Mouse (Mus musculus): ENCODE measurements around the gene Syn2. TPM values are rescaled to one million over a fixed set of nuclear protein-coding genes. Genes with fewer than 3 reads are reported as not detected.

Gene Syn2
- polyA plus RNA-seq, 1 experiment from 2014 or later: 5.7 TPM

DNA sequence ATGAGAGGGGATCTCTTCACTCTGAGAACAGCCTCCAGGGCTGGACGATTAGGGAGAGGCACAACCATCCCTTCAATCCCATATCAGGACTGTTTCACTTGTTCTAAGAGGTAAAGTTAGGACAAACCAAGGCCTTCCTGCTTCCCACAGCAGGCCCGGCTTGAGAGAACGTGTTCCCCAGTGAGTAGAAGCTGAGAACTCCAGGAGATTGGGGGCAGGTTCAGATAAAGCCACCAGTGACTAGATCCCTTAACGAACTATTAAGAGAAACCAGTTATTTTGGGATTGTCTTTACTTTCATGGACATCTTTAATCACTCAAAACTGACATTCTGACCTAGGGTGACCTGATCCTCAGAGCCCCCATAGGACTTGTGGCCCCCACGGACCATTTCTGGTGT lies 134.9 kb downstream of the Syn2 start:
- no peaks in the 10 kb centered on the region for H3K9me3 ChIP-seq (ENCODE audit: control insufficient read depth, low read length)
- WGBS: 73% methylated on average over 5 of the region's 5 CpGs
- ATAC-seq (ENCODE audit: low read depth) (no peak), DNase-seq (ENCODE audit: low spot score) (no peak)
- no peak overlapping the region for H3K4me2 ChIP-seq (ENCODE audit: low read depth, low read length)
- H3K27me3 ChIP-seq (replicated peaks; ENCODE audit: control insufficient read depth, insufficient read depth, low read length): no peaks in the 10 kb centered on the region
- peaks cover 3% of the 10 kb centered on the region; the same call in 1 of the 2 replicates for H3K4me1 ChIP-seq (ENCODE audit: control insufficient read depth, insufficient read depth, low read length)
- H3K9ac ChIP-seq (ENCODE audit: low read depth, low read length): no peak overlapping the region
- H3K36me3 ChIP-seq (ENCODE audit: control insufficient read depth, insufficient read depth, low read length): no peaks in the 10 kb centered on the region
- no peak overlapping the region for H3K27ac ChIP-seq (replicated peaks; ENCODE audit: low read depth, low read length)
- H3K4me3 ChIP-seq (ENCODE audit: low read depth, low read length): no peak overlapping the region

DNA sequence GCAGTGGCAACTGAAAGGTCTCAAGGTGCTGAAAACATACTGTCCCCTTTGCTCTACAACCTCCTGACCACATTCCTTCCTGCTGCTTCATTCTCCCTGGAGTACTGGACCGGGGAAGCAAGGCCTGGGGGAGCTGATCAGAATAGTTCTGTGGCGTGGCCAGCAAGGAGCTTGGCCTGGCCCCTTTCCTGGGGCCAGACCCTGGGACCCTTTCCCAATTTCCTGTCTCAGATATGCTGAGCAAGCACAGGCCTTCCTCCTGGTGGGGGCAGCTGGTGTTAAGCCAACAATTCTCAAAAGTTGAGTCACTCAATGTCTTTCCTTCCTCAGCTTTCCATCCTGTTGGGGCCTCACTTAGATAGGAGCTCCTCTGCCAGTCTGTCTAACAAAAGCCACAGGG lies 135.4 kb downstream of the Syn2 start:
- Histone ChIP-seq H3K4me3 (ENCODE audit: low read depth, low read length) (no peak overlapping the region), H3K27ac (replicated peaks; ENCODE audit: low read depth, low read length) (no peak overlapping the region), H3K9ac (ENCODE audit: low read depth, low read length) (no peak overlapping the region), H3K27me3 (replicated peaks; ENCODE audit: control insufficient read depth, insufficient read depth, low read length) (no peaks in the 10 kb centered on the region), H3K9me3 (ENCODE audit: control insufficient read depth, low read length) (no peaks in the 10 kb centered on the region), H3K4me1 (ENCODE audit: control insufficient read depth, insufficient read depth, low read length) (peaks cover 3% of the 10 kb centered on the region; the same call in 1 of the 2 replicates), H3K36me3 (ENCODE audit: control insufficient read depth, insufficient read depth, low read length) (no peaks in the 10 kb centered on the region), H3K4me2 (ENCODE audit: low read depth, low read length) (no peak overlapping the region)
- 43% methylated on average over 2 of the region's 2 CpGs for WGBS
- DNase-seq (ENCODE audit: low spot score): no peak
- ATAC-seq (ENCODE audit: low read depth): no peak

DNA sequence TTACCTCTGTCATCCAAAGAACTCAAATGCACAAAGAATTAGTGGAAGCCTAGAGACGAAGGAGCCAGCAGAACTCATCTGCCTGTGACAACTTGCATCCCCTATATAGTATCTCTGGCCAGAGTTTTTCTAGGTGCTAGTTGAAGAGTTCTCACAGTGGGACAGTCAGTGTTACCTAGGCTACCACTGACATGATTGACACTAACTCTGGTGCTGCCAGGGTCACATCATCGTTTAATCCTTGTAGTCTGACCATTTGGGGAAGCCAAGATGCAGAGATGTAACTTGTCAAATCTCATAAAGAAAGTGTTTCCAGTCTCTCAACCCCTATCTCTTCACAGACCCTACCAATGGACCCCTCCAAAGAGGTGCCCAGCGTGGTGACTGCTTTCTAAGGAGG lies 136.6 kb downstream of the Syn2 start:
- Histone ChIP-seq H3K27me3 (replicated peaks; ENCODE audit: control insufficient read depth, insufficient read depth, low read length) (no peaks in the 10 kb centered on the region), H3K4me2 (ENCODE audit: low read depth, low read length) (no peak overlapping the region), H3K27ac (replicated peaks; ENCODE audit: low read depth, low read length) (no peak overlapping the region), H3K9ac (ENCODE audit: low read depth, low read length) (no peak overlapping the region), H3K9me3 (ENCODE audit: control insufficient read depth, low read length) (no peaks in the 10 kb centered on the region), H3K36me3 (ENCODE audit: control insufficient read depth, insufficient read depth, low read length) (no peaks in the 10 kb centered on the region), H3K4me3 (ENCODE audit: low read depth, low read length) (no peak overlapping the region), H3K4me1 (ENCODE audit: control insufficient read depth, insufficient read depth, low read length) (peaks cover 3% of the 10 kb centered on the region; the same call in 1 of the 2 replicates)
- WGBS: 59% methylated on average over 3 of the region's 3 CpGs
- DNase-seq (ENCODE audit: low spot score): no peak
- ATAC-seq (ENCODE audit: low read depth): no peak

DNA sequence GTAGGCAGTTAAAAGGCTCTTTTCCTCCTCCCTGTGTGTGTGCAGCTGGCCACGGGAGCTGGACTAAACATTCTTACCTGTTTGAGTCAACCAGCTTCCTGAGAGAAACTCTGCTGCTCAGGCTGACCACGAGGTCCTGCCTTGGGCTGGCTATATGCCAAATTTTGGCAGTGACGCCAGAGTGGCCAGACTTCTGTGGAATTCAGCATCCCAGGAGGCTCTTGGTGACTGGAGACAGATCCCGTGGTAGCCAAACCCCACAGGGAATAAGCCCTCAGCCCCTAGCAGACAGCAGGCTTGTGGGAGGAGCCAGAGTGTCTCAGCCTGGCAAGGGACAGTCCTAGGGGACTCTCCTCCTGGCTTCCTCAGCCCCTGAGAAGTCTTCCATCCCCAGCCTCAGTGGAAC lies 137.2 kb downstream of the Syn2 start:
- Histone ChIP-seq H3K36me3 (ENCODE audit: control insufficient read depth, insufficient read depth, low read length) (no peaks in the 10 kb centered on the region), H3K4me2 (ENCODE audit: low read depth, low read length) (no peak overlapping the region), H3K9ac (ENCODE audit: low read depth, low read length) (no peak overlapping the region), H3K4me1 (ENCODE audit: control insufficient read depth, insufficient read depth, low read length) (peaks cover 3% of the 10 kb centered on the region; the same call in 1 of the 2 replicates), H3K27me3 (replicated peaks; ENCODE audit: control insufficient read depth, insufficient read depth, low read length) (no peaks in the 10 kb centered on the region), H3K4me3 (ENCODE audit: low read depth, low read length) (no peak overlapping the region), H3K9me3 (ENCODE audit: control insufficient read depth, low read length) (no peaks in the 10 kb centered on the region), H3K27ac (replicated peaks; ENCODE audit: low read depth, low read length) (no peak overlapping the region)
- ATAC-seq (ENCODE audit: low read depth): peak; percentile 45; the same call in 1 of the 2 replicates
- WGBS: 5% methylated on average over 4 of the region's 4 CpGs
- peak; percentile 59 for DNase-seq (ENCODE audit: low spot score)

DNA sequence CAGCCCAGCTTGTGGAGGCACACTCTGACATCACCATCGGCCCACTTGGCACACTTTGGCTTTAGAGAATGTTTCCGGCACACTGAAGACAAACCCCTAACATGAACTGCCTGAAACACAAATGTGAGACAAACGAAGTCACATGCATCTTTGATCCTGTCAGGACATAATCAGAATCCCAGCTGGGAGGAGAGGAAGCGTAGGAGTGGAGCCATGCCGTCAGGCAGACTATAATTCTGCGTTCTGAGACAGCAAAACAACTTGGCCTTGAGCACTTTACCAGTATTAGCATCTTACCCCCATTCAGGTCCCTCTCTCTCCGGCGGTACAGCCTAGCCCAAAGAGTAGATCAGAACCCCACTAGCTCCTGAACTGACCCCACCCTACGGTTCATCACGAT lies 138.6 kb downstream of the Syn2 start:
- Histone ChIP-seq H3K9ac (ENCODE audit: low read depth, low read length) (no peak overlapping the region), H3K4me3 (ENCODE audit: low read depth, low read length) (no peak overlapping the region), H3K4me2 (ENCODE audit: low read depth, low read length) (no peak overlapping the region), H3K27ac (replicated peaks; ENCODE audit: low read depth, low read length) (no peak overlapping the region), H3K4me1 (ENCODE audit: control insufficient read depth, insufficient read depth, low read length) (peaks cover 3% of the 10 kb centered on the region; the same call in 1 of the 2 replicates), H3K36me3 (ENCODE audit: control insufficient read depth, insufficient read depth, low read length) (no peaks in the 10 kb centered on the region), H3K9me3 (ENCODE audit: control insufficient read depth, low read length) (no peaks in the 10 kb centered on the region), H3K27me3 (replicated peaks; ENCODE audit: control insufficient read depth, insufficient read depth, low read length) (no peaks in the 10 kb centered on the region)
- ATAC-seq (ENCODE audit: low read depth) (no peak), DNase-seq (ENCODE audit: low spot score) (no peak)
- WGBS: 87% methylated on average over 10 of the region's 10 CpGs

DNA sequence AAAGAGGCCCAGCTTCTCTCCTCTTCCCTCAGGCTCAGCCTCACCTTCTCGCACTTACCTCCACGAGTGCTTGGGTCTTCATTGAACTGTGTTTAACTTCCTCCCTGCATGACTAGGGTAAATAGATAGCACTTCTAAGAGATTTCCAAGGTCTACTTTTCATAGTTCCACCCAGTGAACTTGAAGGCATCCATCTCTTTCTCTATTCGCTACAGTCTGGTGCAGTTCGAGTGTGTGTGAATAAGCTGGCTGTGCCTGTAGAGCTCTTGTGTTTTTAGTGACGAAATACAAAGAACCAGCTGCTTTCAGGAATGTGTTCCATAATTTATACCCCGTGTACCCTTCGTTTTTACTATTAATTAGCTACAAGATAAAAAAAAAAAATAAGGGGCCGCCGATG lies 140.0 kb downstream of the Syn2 start:
- Histone ChIP-seq H3K9ac (ENCODE audit: low read depth, low read length) (no peak overlapping the region), H3K27me3 (replicated peaks; ENCODE audit: control insufficient read depth, insufficient read depth, low read length) (no peaks in the 10 kb centered on the region), H3K9me3 (ENCODE audit: control insufficient read depth, low read length) (no peaks in the 10 kb centered on the region), H3K4me2 (ENCODE audit: low read depth, low read length) (no peak overlapping the region), H3K36me3 (ENCODE audit: control insufficient read depth, insufficient read depth, low read length) (no peaks in the 10 kb centered on the region), H3K27ac (replicated peaks; ENCODE audit: low read depth, low read length) (no peak overlapping the region), H3K4me1 (ENCODE audit: control insufficient read depth, insufficient read depth, low read length) (peaks cover 3% of the 10 kb centered on the region; the same call in 1 of the 2 replicates), H3K4me3 (ENCODE audit: low read depth, low read length) (no peak overlapping the region)
- ATAC-seq (ENCODE audit: low read depth): no peak
- 72% methylated on average over 9 of the region's 9 CpGs for WGBS
- DNase-seq (ENCODE audit: low spot score): no peak

DNA sequence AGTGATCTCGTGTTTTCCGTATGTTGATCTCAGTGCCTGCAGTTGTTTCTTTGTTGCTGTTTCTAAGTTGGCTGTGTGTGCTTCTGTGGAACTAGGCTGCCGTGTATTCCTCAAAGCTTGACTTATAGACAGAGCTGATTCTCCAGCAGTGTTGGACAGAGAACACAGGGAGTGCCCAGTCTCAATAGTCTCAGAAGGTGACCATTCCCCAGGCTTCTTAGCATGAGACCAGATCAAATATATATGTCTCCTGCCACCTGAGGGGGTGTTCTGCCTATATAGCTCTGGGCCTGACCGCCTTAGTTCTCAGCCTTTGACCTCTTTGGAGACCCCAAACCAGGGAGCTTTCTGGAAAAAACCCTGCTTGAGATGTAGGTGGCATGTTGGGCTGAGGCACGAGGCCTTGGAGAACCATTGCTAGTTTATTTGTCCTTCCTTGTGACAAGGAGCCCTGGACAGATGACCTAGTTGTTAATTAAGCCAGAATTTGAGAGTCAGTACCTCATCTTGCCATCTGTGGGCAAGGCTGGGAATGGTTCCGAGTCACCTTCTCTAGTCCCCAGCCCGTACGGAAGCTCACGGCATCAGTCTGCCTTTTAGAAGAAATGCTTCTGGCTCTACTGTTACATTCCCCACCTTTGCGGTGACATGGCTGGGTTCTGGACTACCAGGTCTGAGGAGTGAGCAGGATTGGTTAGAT lies 140.6 kb downstream of the Syn2 start:
- H3K36me3 ChIP-seq (ENCODE audit: control insufficient read depth, insufficient read depth, low read length): no peaks in the 10 kb centered on the region
- H3K4me2 ChIP-seq (ENCODE audit: low read depth, low read length): no peak overlapping the region
- H3K9ac ChIP-seq (ENCODE audit: low read depth, low read length): no peak overlapping the region
- DNase-seq (ENCODE audit: low spot score) (no peak), ATAC-seq (ENCODE audit: low read depth) (no peak)
- 94% methylated on average over 10 of the region's 10 CpGs for WGBS
- H3K9me3 ChIP-seq (ENCODE audit: control insufficient read depth, low read length): no peaks in the 10 kb centered on the region
- peaks cover 3% of the 10 kb centered on the region; the same call in 1 of the 2 replicates for H3K4me1 ChIP-seq (ENCODE audit: control insufficient read depth, insufficient read depth, low read length)
- no peak overlapping the region for H3K4me3 ChIP-seq (ENCODE audit: low read depth, low read length)
- H3K27ac ChIP-seq (replicated peaks; ENCODE audit: low read depth, low read length): no peak overlapping the region
- no peaks in the 10 kb centered on the region for H3K27me3 ChIP-seq (replicated peaks; ENCODE audit: control insufficient read depth, insufficient read depth, low read length)

DNA sequence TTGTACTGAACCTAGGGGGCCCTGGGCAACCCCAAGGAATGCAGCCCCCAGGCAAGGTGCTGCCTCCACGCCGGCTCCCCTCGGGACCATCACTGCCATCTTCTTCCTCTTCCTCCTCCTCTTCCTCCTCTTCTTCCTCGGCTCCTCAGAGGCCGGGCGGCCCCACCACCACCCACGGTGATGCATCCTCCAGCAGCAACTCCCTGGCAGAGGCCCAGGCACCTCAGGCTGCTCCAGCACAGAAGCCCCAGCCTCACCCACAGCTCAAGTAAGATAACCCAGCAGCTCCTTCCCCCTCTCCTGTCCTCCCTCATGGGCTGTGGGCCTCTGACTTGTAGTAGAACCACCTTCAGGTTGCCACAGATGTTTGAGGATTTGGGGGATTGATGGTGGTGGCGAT lies 143.4 kb downstream of the Syn2 start:
- Histone ChIP-seq H3K4me3 (ENCODE audit: low read depth, low read length) (no peak overlapping the region), H3K4me2 (ENCODE audit: low read depth, low read length) (no peak overlapping the region), H3K4me1 (ENCODE audit: control insufficient read depth, insufficient read depth, low read length) (no peaks in the 10 kb centered on the region), H3K9ac (ENCODE audit: low read depth, low read length) (no peak overlapping the region), H3K27me3 (replicated peaks; ENCODE audit: control insufficient read depth, insufficient read depth, low read length) (no peaks in the 10 kb centered on the region), H3K27ac (replicated peaks; ENCODE audit: low read depth, low read length) (no peak overlapping the region), H3K36me3 (ENCODE audit: control insufficient read depth, insufficient read depth, low read length) (no peaks in the 10 kb centered on the region), H3K9me3 (ENCODE audit: control insufficient read depth, low read length) (no peaks in the 10 kb centered on the region)
- WGBS: 61% methylated on average over 8 of the region's 8 CpGs
- no peak for DNase-seq (ENCODE audit: low spot score)
- ATAC-seq (ENCODE audit: low read depth): no peak

DNA sequence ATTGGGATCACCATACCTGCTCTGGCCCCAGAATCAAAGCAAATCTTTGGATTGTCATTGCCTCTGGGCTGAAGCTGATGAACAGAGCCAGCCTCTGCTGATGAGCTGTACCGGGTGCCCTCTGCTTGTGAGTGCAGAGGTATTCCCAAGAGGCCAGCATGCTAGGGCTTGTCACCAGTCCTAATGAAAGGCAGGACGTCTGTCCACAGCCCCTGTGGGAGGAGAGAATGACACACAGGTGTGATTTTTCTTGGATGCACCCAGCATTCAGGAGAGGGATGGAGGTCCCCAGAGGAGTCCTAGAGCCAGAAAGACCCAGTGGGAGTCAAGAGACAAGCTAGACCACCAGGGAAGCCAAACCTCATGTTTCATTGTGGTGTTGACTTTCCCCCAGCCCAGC lies 144.9 kb downstream of the Syn2 start:
- DNase-seq (ENCODE audit: low spot score) (peak; percentile 19), ATAC-seq (ENCODE audit: low read depth) (no peak)
- 80% methylated on average over 2 of the region's 2 CpGs for WGBS
- no peak overlapping the region for H3K27ac ChIP-seq (replicated peaks; ENCODE audit: low read depth, low read length)
- no peak overlapping the region for H3K9ac ChIP-seq (ENCODE audit: low read depth, low read length)
- H3K4me1 ChIP-seq (ENCODE audit: control insufficient read depth, insufficient read depth, low read length): no peaks in the 10 kb centered on the region
- H3K9me3 ChIP-seq (ENCODE audit: control insufficient read depth, low read length): no peaks in the 10 kb centered on the region
- H3K36me3 ChIP-seq (ENCODE audit: control insufficient read depth, insufficient read depth, low read length): no peaks in the 10 kb centered on the region
- H3K27me3 ChIP-seq (replicated peaks; ENCODE audit: control insufficient read depth, insufficient read depth, low read length): no peaks in the 10 kb centered on the region
- H3K4me2 ChIP-seq (ENCODE audit: low read depth, low read length): no peak overlapping the region
- no peak overlapping the region for H3K4me3 ChIP-seq (ENCODE audit: low read depth, low read length)
